Mouse (Mus musculus) liver, embryonic 14.5 days (tissue): Measurements from ENCODE around the gene Ccdc7a. TPM values are rescaled to one million over a fixed set of nuclear protein-coding genes. Genes with fewer than 3 reads are reported as not detected.

Experiments
- ATAC-seq: fragments of 200-750 bp; cut with Nextera tagmentation; 2 replicates; pipeline ENCODE4 v1.8.0; 2017; ENCODE audit warnings: moderate number of reproducible peaks, mild to moderate bottlenecking, moderate library complexity; ENCODE audit not compliant: insufficient read depth
- DNase-seq, 3 experiments: peaks; one replicate each; pipeline ENCODE4 v3.0.0-alpha.2; 2012 to 2013; ENCODE audit warnings: low read depth in 3 of 3, low spot score in 3 of 3
- H3K27ac ChIP-seq: fragments of 300-500 bp; sonication (generic); 2 replicates; pipeline ENCODE4 v1.5.1; 2014; ENCODE audit warnings: moderate library complexity, mild to moderate bottlenecking, control low read depth, inconsistent platforms
- H3K27me3 ChIP-seq: fragments of 300-500 bp; sonication (generic); 2 replicates; pipeline ENCODE4 v1.6.1; 2014; ENCODE audit warnings: mild to moderate bottlenecking, low read length, moderate library complexity; ENCODE audit not compliant: control insufficient read depth, insufficient read depth
- H3K36me3 ChIP-seq: fragments of 300-500 bp; sonication (generic); replicated peaks from 2 replicates; pipeline ENCODE4 v1.6.1; 2014; ENCODE audit warnings: low read depth; ENCODE audit not compliant: control insufficient read depth, insufficient read depth
- H3K4me1 ChIP-seq, 2 experiments: fragments of 200-500 bp in 1 of 2; fragments of 300-500 bp in 1 of 2; sonication (generic) in 1 of 2; replicated peaks; 2 replicates each; pipeline ENCODE4 v1.6.1; 2012 to 2014; ENCODE audit warnings: antibody characterized with exemption in 1 of 2, inconsistent platforms in 1 of 2, low read length in 1 of 2; ENCODE audit not compliant: control insufficient read depth in 2 of 2, insufficient read depth in 2 of 2
- H3K4me2 ChIP-seq: fragments of 300-500 bp; sonication (generic); 2 replicates; pipeline ENCODE4 v1.6.1; 2014; ENCODE audit warnings: low read depth, mild to moderate bottlenecking, control low read depth, moderate library complexity
- H3K4me3 ChIP-seq, 2 experiments: fragments of 200-500 bp in 1 of 2; fragments of 300-500 bp in 1 of 2; sonication (generic) in 1 of 2; 2 replicates each; pipeline ENCODE4 v1.5.1; 2012 to 2014; ENCODE audit warnings: low read depth in 2 of 2, low read length in 2 of 2, mild to moderate bottlenecking in 2 of 2, control low read depth in 1 of 2, inconsistent platforms in 1 of 2, moderate library complexity in 1 of 2; ENCODE audit not compliant: insufficient read depth in 1 of 2
- H3K9ac ChIP-seq: fragments of 300-500 bp; sonication (generic); replicated peaks from 2 replicates; pipeline ENCODE4 v1.6.1; 2014; ENCODE audit warnings: mild to moderate bottlenecking, control low read depth, moderate library complexity
- H3K9me3 ChIP-seq: fragments of 300-500 bp; sonication (generic); 2 replicates; pipeline ENCODE4 v1.6.1; 2016; ENCODE audit warnings: low read length, mixed read lengths; ENCODE audit not compliant: control insufficient read depth
- CTCF ChIP-seq: IDR thresholded peaks from 2 replicates; pipeline ENCODE4 v1.5.1; 2016; ENCODE audit warnings: antibody characterized with exemption, low read depth, control low read depth
- EP300 ChIP-seq: IDR thresholded peaks from 2 replicates; pipeline ENCODE4 v1.6.1; 2016; ENCODE audit warnings: antibody characterized with exemption, low read depth
- WGBS: fragments of 180-500 bp; shearing (Covaris S2); extraction: QIAGEN DNeasy Blood & Tissue Kit; methylation state at CpG from one replicate; pipeline ENCODE4 v1.1.7; 2014; ENCODE audit not compliant: insufficient replicate concordance; 5-methylcytosine and 5-hydroxymethylcytosine counted together
- polyA plus RNA-seq, 2 experiments: library from polyadenylated mRNA; depleted of rRNA in 1 of 2; stranded (reverse) in 1 of 2; unstranded in 1 of 2; fragments of >200 nt; fragmentation: Nextera tagmentation in 1 of 2; extraction: Ambion mirVana in 1 of 2; gene quantifications; 2 replicates each; pipeline versions ENCODE4 v1.2.1 to v1.2.3; 2012 to 2014

Gene Ccdc7a
- polyA plus RNA-seq, 2 experiments = not detected

GRCm38 (mm10) chr8:128735692-128736091, 329.6 kb downstream of the Ccdc7a start:
- DNase-seq (no peak), ATAC-seq (no peak)
- H3K4me3 ChIP-seq = no peak overlapping the region
- TF ChIP-seq EP300 (no peak), CTCF (no peak)
- no peak overlapping the region for H3K27ac ChIP-seq
- H3K27me3 ChIP-seq = no peaks in the 10 kb centered on the region
- no peak overlapping the region for H3K9ac ChIP-seq
- no peaks in the 10 kb centered on the region for H3K4me1 ChIP-seq
- peaks cover 29% of the 10 kb centered on the region for H3K36me3 ChIP-seq
- H3K4me2 ChIP-seq = no peak overlapping the region
- H3K9me3 ChIP-seq = no peaks in the 10 kb centered on the region
- 75% methylated on average over 3 of the region's 3 CpGs for WGBS

GRCm38 (mm10) chr8:128734118-128734517, 331.2 kb downstream of the Ccdc7a start:
- Histone ChIP-seq H3K9me3 (no peaks in the 10 kb centered on the region), H3K9ac (no peak overlapping the region), H3K4me3 (no peak overlapping the region), H3K4me2 (no peak overlapping the region), H3K27me3 (no peaks in the 10 kb centered on the region), H3K36me3 (peaks cover 37% of the 10 kb centered on the region), H3K4me1 (no peaks in the 10 kb centered on the region), H3K27ac (no peak overlapping the region)
- TF ChIP-seq EP300 (no peak), CTCF (no peak)
- WGBS = 44% methylated on average over 3 of the region's 3 CpGs
- no peak for DNase-seq
- ATAC-seq = no peak

- TF ChIP-seq EP300 (no peak), CTCF (no peak)
- H3K27me3 ChIP-seq = no peaks in the 10 kb centered on the region
- 90% methylated on average over 2 of the region's 2 CpGs for WGBS
- peaks cover 44% of the 10 kb centered on the region for H3K36me3 ChIP-seq
- H3K9ac ChIP-seq = no peak overlapping the region
- H3K4me1 ChIP-seq = no peaks in the 10 kb centered on the region
- ATAC-seq (no peak), DNase-seq (no peak)
- H3K4me3 ChIP-seq = no peak overlapping the region
- no peaks in the 10 kb centered on the region for H3K9me3 ChIP-seq
- H3K27ac ChIP-seq = no peak overlapping the region
- H3K4me2 ChIP-seq = no peak overlapping the region
Observed at GRCm38 (mm10) chr8:128732254-128732653, 333.1 kb downstream of the Ccdc7a start.

GRCm38 (mm10) chr8:128727213-128727612, 338.1 kb downstream of the Ccdc7a start:
- TF ChIP-seq EP300 = no peak
- no peak for TF ChIP-seq CTCF
- WGBS = 85% methylated on average over 1 of the region's 1 CpGs

GRCm38 (mm10) chr8:128724819-128725218, 340.5 kb downstream of the Ccdc7a start:
- 42% methylated on average over 1 of the region's 1 CpGs for WGBS
- H3K9me3 ChIP-seq = no peaks in the 10 kb centered on the region
- DNase-seq (no peak), ATAC-seq (no peak)
- peaks cover 0 to 3% of the 10 kb centered on the region in 2 experiments; a peak in 1 of 4 replicates for H3K4me1 ChIP-seq
- no peak overlapping the region for H3K4me3 ChIP-seq
- H3K27me3 ChIP-seq = no peaks in the 10 kb centered on the region
- TF ChIP-seq CTCF (peak; percentile 53), EP300 (no peak)
- peaks cover 54% of the 10 kb centered on the region for H3K36me3 ChIP-seq
- no peak overlapping the region for H3K9ac ChIP-seq
- no peak overlapping the region for H3K27ac ChIP-seq
- H3K4me2 ChIP-seq = no peak overlapping the region

More at GRCm38 (mm10) chr8:128727213-128727612, 338.1 kb downstream of the Ccdc7a start:
- DNase-seq (no peak), ATAC-seq (no peak)
- H3K9me3 ChIP-seq = no peaks in the 10 kb centered on the region
- no peak overlapping the region for H3K4me2 ChIP-seq
- no peak overlapping the region for H3K27ac ChIP-seq
- H3K4me1 ChIP-seq = no peaks in the 10 kb centered on the region
- no peak overlapping the region for H3K4me3 ChIP-seq
- peaks cover 58% of the 10 kb centered on the region for H3K36me3 ChIP-seq
- H3K27me3 ChIP-seq = no peaks in the 10 kb centered on the region
- H3K9ac ChIP-seq = no peak overlapping the region
